Mouse (Mus musculus) ES-E14 (cell line): ENCODE data around the gene Lpar6. TPM values are rescaled to one million over a fixed set of nuclear protein-coding genes. Genes with fewer than 3 reads are reported as not detected.

Experiments used
- DNase-seq: peaks from one replicate; pipeline ENCODE4 v3.0.0-alpha.2; 2013; ENCODE audit warnings: low read depth, low spot score
- H3K27ac ChIP-seq: 2 replicates; pipeline ENCODE4 v1.5.1; 2012; ENCODE audit warnings: low read depth, mild to moderate bottlenecking, low read length, moderate library complexity, mixed read lengths; ENCODE audit not compliant: poor library complexity, insufficient read depth, severe bottlenecking
- H3K36me3 ChIP-seq: 2 replicates; pipeline ENCODE4 v1.6.1; 2012; ENCODE audit warnings: mild to moderate bottlenecking, low read length, moderate library complexity, mixed read lengths; ENCODE audit not compliant: control insufficient read depth, poor library complexity, insufficient read depth, severe bottlenecking
- H3K4me1 ChIP-seq, 2 experiments: fragments of 150-350 bp in 1 of 2; sonication (generic) in 1 of 2; 2 replicates each; pipeline ENCODE4 v1.6.1; 2012; ENCODE audit warnings: low read length in 2 of 2, mild to moderate bottlenecking in 1 of 2, mixed read lengths in 1 of 2; ENCODE audit not compliant: control insufficient read depth in 2 of 2, insufficient read depth in 2 of 2, poor library complexity in 1 of 2
- H3K4me3 ChIP-seq, 2 experiments: fragments of 150-350 bp in 1 of 2; sonication (generic) in 1 of 2; 2 replicates each; pipeline ENCODE4 v1.5.1; 2012; ENCODE audit warnings: low read length in 2 of 2, low read depth in 1 of 2, mild to moderate bottlenecking in 1 of 2, mixed read lengths in 1 of 2; ENCODE audit not compliant: insufficient read depth in 1 of 2, poor library complexity in 1 of 2, severe bottlenecking in 1 of 2
- H3K9ac ChIP-seq: 2 replicates; pipeline ENCODE4 v1.6.1; 2012; ENCODE audit warnings: low read depth, mild to moderate bottlenecking, low read length, mixed read lengths; ENCODE audit not compliant: poor library complexity, insufficient read depth, severe bottlenecking
- H3K9me3 ChIP-seq: fragments of 150-350 bp; sonication (generic); 2 replicates; pipeline ENCODE4 v1.6.1; 2012; ENCODE audit warnings: low read depth, mild to moderate bottlenecking, low read length; ENCODE audit not compliant: control insufficient read depth, insufficient read depth
- CHD2 ChIP-seq: IDR thresholded peaks from 2 replicates; pipeline ENCODE4 v1.6.1; 2014; ENCODE audit warnings: mild to moderate bottlenecking, low read depth, low read length, inconsistent platforms
- HCFC1 ChIP-seq: IDR thresholded peaks from 2 replicates; pipeline ENCODE4 v1.6.1; 2012; ENCODE audit warnings: low read length, inconsistent platforms, borderline replicate concordance; ENCODE audit not compliant: insufficient read depth
- MAFK ChIP-seq: IDR thresholded peaks from 2 replicates; pipeline ENCODE4 v1.6.1; 2014; ENCODE audit warnings: mild to moderate bottlenecking, low read depth, low read length, inconsistent platforms; ENCODE audit not compliant: insufficient read depth
- ZC3H11A ChIP-seq: IDR thresholded peaks from 2 replicates; pipeline ENCODE4 v1.6.1; 2012; ENCODE audit warnings: low read depth, mild to moderate bottlenecking, inconsistent platforms, low read length, borderline replicate concordance
- ZNF384 ChIP-seq: IDR thresholded peaks from 2 replicates; pipeline ENCODE4 v1.6.1; 2012; ENCODE audit warnings: low read depth, low read length, inconsistent platforms
- in situ Hi-C, 2 experiments: fragments of 600-800 bp; cut with MboI; formaldehyde crosslinking; loops; one replicate each; pipeline ENCODE4 v1.15.1; 2025; ENCODE audit warnings: low sequenced_read_pairs in 2 of 2, inconsistent platforms in 1 of 2; ENCODE audit not compliant: unreplicated experiment in 2 of 2
- total RNA-seq: library from RNA; depleted of rRNA; stranded (reverse); fragments of 300-350 nt; gene quantifications from 2 replicates; pipeline ENCODE4 v1.2.3, GENCODE M21; 2012

The Lpar6 gene
- total RNA-seq, 1 experiment: 6.2 TPM

DNA sequence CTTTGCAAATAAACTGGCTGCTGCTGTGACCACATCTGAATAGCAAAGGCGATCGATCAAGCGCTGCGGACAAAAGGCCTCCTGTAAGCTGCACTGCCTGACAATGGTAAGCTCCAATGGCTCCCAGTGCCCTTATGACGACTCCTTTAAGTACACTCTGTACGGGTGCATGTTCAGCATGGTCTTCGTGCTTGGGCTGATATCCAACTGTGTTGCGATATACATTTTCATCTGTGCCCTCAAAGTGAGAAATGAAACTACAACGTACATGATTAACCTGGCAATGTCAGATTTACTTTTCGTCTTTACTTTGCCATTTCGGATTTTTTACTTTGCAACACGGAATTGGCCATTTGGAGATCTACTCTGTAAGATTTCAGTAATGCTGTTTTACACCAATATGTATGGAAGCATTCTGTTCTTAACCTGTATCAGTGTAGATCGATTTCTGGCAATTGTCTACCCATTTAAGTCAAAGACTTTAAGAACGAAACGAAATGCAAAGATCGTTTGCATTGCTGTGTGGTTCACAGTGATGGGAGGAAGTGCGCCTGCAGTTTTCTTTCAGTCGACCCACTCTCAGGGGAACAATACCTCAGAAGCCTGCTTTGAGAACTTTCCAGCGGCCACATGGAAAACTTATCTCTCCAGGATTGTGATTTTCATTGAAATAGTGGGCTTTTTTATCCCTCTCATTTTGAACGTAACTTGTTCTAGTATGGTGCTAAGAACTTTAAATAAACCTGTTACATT, 979 bp downstream of the Lpar6 start:
- Histone ChIP-seq H3K9ac (peak overlapping the region; percentile 79), H3K27ac (peak overlapping the region; percentile 98; the same call in 1 of the 2 replicates), H3K9me3 (no peaks in the 10 kb centered on the region), H3K4me3 (peak overlapping the region; percentile 70 to 80), H3K36me3 (no peaks in the 10 kb centered on the region), H3K4me1 (peaks cover 6 to 9% of the 10 kb centered on the region in 2 experiments; a peak in 3 of 4 replicates)
- in situ Hi-C loops: no loop called here
- TF ChIP-seq MAFK (no peak), ZC3H11A (no peak), HCFC1 (no peak), ZNF384 (no peak), CHD2 (no peak)
- peak; percentile 60 for DNase-seq

- Histone ChIP-seq H3K9ac (peak overlapping the region; percentile 62), H3K4me3 (peak overlapping the region; percentile 70 to 80), H3K27ac (peak overlapping the region; percentile 38; the same call in 1 of the 2 replicates), H3K9me3 (no peaks in the 10 kb centered on the region), H3K4me1 (peaks cover 4 to 6% of the 10 kb centered on the region in 2 experiments; a peak in 3 of 4 replicates), H3K36me3 (no peaks in the 10 kb centered on the region)
- DNase-seq: no peak
- TF ChIP-seq ZNF384 (no peak), MAFK (no peak), ZC3H11A (no peak), HCFC1 (no peak), CHD2 (no peak)
- in situ Hi-C loops: no loop called here
These were observed 1.6 kb downstream of the Lpar6 start for GRCm38 (mm10) chr14:73239291-73239690.

- H3K9ac ChIP-seq: no peak overlapping the region
- TF ChIP-seq ZC3H11A (no peak), MAFK (no peak), ZNF384 (no peak), CHD2 (no peak), HCFC1 (no peak)
- in situ Hi-C loops: no loop called here
- H3K27ac ChIP-seq: no peak overlapping the region
- peaks cover 2 to 6% of the 10 kb centered on the region in 2 experiments; a peak in 3 of 4 replicates for H3K4me1 ChIP-seq
- DNase-seq: no peak
- no peaks in the 10 kb centered on the region for H3K9me3 ChIP-seq
- no peaks in the 10 kb centered on the region for H3K36me3 ChIP-seq
- peak overlapping the region in 1 of 2 experiments; percentile 70; a peak in 2 of 4 replicates for H3K4me3 ChIP-seq
These were observed 2.2 kb downstream of the Lpar6 start for GRCm38 (mm10) chr14:73239857-73240256.

DNA sequence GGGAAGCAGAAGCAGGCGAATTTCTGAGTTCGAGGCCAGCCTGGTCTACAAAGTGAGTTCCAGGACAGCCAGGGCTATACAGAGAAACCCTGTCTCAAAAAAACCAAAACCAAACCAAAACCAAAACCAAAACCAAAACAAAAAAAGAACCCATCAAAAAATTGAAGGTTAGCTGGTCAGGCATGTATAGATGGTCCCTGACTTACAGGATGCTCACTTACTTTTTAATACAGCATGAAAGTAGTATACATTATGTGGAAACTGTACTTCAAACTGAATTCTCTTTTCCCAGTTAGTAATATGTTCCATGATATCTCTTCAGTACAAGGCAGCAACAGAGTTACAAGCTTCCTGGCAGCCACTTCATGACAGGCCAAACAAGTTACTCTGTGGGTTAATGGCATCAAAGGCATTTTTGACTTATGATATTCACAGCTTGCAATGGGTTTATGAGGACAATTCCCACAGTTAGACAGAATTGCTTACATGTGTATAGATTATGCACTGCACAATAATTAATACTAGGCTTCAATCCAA, 6.4 kb downstream of the Lpar6 start:
- Histone ChIP-seq H3K9ac (no peak overlapping the region), H3K27ac (no peak overlapping the region), H3K4me3 (no peak overlapping the region), H3K9me3 (no peaks in the 10 kb centered on the region), H3K4me1 (no peaks in the 10 kb centered on the region; a peak in 1 of 4 replicates), H3K36me3 (no peaks in the 10 kb centered on the region)
- no peak for DNase-seq
- in situ Hi-C loops: no loop called here
- TF ChIP-seq CHD2 (no peak), HCFC1 (no peak), ZNF384 (no peak), ZC3H11A (no peak), MAFK (no peak)
